Mouse (Mus musculus) limb, embryonic 13.5 days (tissue): ENCODE data around the gene Adamts13. TPM values are rescaled to one million over a fixed set of nuclear protein-coding genes. Genes with fewer than 3 reads are reported as not detected.

ENCODE experiments used
- ATAC-seq: fragments of 200-750 bp; cut with Nextera tagmentation; 2 replicates; pipeline ENCODE4 v1.8.0; 2017; ENCODE audit warnings: low read depth, moderate number of reproducible peaks, moderate TSS enrichment; ENCODE audit not compliant: low FRiP score
- H3K27ac ChIP-seq: fragments of 300-500 bp; sonication (generic); 2 replicates; pipeline ENCODE4 v1.5.1; 2015; ENCODE audit warnings: inconsistent platforms, mild to moderate bottlenecking, moderate library complexity
- H3K27me3 ChIP-seq: fragments of 300-500 bp; sonication (generic); 2 replicates; pipeline ENCODE4 v1.6.1; 2015; ENCODE audit warnings: mild to moderate bottlenecking, inconsistent platforms
- H3K36me3 ChIP-seq: fragments of 300-500 bp; sonication (generic); 2 replicates; pipeline ENCODE4 v1.6.1; 2015; ENCODE audit warnings: inconsistent platforms, mild to moderate bottlenecking, moderate library complexity
- H3K4me1 ChIP-seq: fragments of 300-500 bp; sonication (generic); 2 replicates; pipeline ENCODE4 v1.6.1; 2015; ENCODE audit warnings: inconsistent platforms
- H3K4me2 ChIP-seq: fragments of 300-500 bp; sonication (generic); replicated peaks from 2 replicates; pipeline ENCODE4 v1.6.1; 2015; ENCODE audit warnings: inconsistent platforms, mild to moderate bottlenecking, moderate library complexity
- H3K4me3 ChIP-seq: fragments of 300-500 bp; sonication (generic); 2 replicates; pipeline ENCODE4 v1.5.1; 2015; ENCODE audit warnings: moderate library complexity, mild to moderate bottlenecking, inconsistent platforms
- H3K9ac ChIP-seq: fragments of 300-500 bp; sonication (generic); 2 replicates; pipeline ENCODE4 v1.6.1; 2015; ENCODE audit warnings: mild to moderate bottlenecking, inconsistent platforms
- H3K9me3 ChIP-seq: fragments of 300-500 bp; sonication (generic); 2 replicates; pipeline ENCODE4 v1.6.1; 2016; ENCODE audit warnings: inconsistent platforms
- WGBS: fragments of 180-500 bp; shearing (Covaris S2); methylation state at CpG from one replicate; pipeline ENCODE4 v1.1.7; 2015; 5-methylcytosine and 5-hydroxymethylcytosine counted together
- polyA plus RNA-seq: library from polyadenylated mRNA; unstranded; fragments of >200 nt; fragmentation: Nextera tagmentation; extraction: Ambion mirVana; gene quantifications from 2 replicates; pipeline ENCODE4 v1.2.1, GENCODE M21; 2015

Adamts13 gene
- polyA plus RNA-seq, 1 experiment from 2014 or later, result not detected

- Histone ChIP-seq H3K4me1 (peaks cover 10% of the 10 kb centered on the region), H3K27ac (no peak overlapping the region), H3K27me3 (peaks cover 24% of the 10 kb centered on the region), H3K4me2 (no peak overlapping the region), H3K9ac (no peak overlapping the region), H3K9me3 (no peaks in the 10 kb centered on the region), H3K4me3 (no peak overlapping the region), H3K36me3 (0 out of 2 replicates have a peak, but pooled peaks cover 2% of the 10 kb centered on the region)
- WGBS, result 90% methylated on average over 3 of the region's 3 CpGs
- no peak for ATAC-seq
Measured at GRCm38 (mm10) chr2:27026332-27026731, 53.1 kb downstream of the Adamts13 start.

DNA sequence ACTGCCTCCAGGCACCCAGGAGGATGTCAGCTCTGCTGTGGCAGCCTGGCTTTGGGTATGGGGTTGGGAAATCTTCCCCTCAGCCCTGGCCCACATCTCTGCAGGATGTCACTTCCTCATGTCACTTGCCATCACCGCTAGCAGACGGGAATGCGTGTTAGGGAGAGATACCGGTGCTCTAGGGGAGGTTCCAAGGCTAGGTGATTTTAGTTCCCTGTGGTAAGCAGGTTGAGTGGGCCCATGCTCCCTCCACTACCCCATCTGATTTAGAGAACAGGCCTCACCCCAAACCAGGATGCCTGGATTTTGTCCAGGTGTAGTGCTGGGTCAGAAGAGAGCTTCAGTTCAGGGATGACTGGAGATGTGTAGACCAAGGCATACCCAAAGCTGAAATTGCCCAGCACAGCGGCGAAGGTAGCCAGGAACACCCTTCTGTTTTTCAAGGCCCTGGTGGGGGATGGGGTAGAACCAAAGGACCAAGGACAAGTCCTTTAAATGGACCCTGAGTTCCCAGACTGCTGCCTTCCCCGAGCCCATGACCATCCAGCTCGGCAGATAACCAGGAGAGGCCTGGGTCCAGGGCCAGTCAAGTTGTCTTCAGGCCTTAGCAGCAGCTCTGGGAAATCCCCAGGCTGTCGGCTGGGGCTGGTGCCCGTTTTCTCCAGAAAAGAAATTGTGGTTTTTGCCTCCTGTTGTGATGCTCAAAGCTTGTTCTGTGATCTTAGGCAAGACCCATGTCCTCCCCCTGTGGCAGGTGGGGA is 53.8 kb downstream of the Adamts13 start:
- Histone ChIP-seq H3K27ac (no peak overlapping the region), H3K36me3 (no peaks in the 10 kb centered on the region), H3K4me1 (peaks cover 10% of the 10 kb centered on the region), H3K27me3 (peaks cover 24% of the 10 kb centered on the region), H3K4me3 (no peak overlapping the region), H3K4me2 (peak overlapping the region; percentile 68), H3K9ac (no peak overlapping the region), H3K9me3 (no peaks in the 10 kb centered on the region)
- 70% methylated on average over 10 of the region's 10 CpGs for WGBS
- ATAC-seq, result no peak

GRCm38 (mm10) chr2:27027618-27028436 is 54.6 kb downstream of the Adamts13 start, which contains the start of gene Slc2a6:
TSS of gene Slc2a6 (minus strand) at chr2:27027998.
- Histone ChIP-seq H3K4me2 (peak within 1 kb of the TSS; percentile 68), H3K4me1 (peaks cover 10% of the 10 kb centered on the region), H3K9ac (peak within 1 kb of the TSS; percentile 48; the same call in 1 of the 2 replicates), H3K4me3 (peak within 1 kb of the TSS; percentile 33), H3K9me3 (no peaks in the 10 kb centered on the region), H3K27ac (no peak within 1 kb of the TSS), H3K27me3 (peaks cover 24% of the 10 kb centered on the region), H3K36me3 (no peaks in the 10 kb centered on the region)
- WGBS, result 2% methylated on average over 38 of the region's 38 CpGs
- peak; percentile 96 for ATAC-seq

- Histone ChIP-seq H3K4me3 (peak overlapping the region; percentile 33; the same call in 1 of the 2 replicates), H3K9me3 (no peaks in the 10 kb centered on the region), H3K27me3 (peaks cover 24% of the 10 kb centered on the region), H3K36me3 (no peaks in the 10 kb centered on the region), H3K4me1 (peaks cover 10% of the 10 kb centered on the region), H3K4me2 (peak overlapping the region; percentile 68), H3K27ac (no peak overlapping the region), H3K9ac (no peak overlapping the region)
- no peak for ATAC-seq
- 73% methylated on average over 4 of the region's 4 CpGs for WGBS
Measured at GRCm38 (mm10) chr2:27028437-27029015, 55.3 kb downstream of the Adamts13 start.

GRCm38 (mm10) chr2:27032361-27032760 is 59.1 kb downstream of the Adamts13 start:
- Histone ChIP-seq H3K9ac (no peak overlapping the region), H3K9me3 (no peaks in the 10 kb centered on the region), H3K36me3 (no peaks in the 10 kb centered on the region), H3K27ac (no peak overlapping the region), H3K4me3 (no peak overlapping the region), H3K4me1 (peaks cover 10% of the 10 kb centered on the region), H3K4me2 (no peak overlapping the region), H3K27me3 (peaks cover 20% of the 10 kb centered on the region)
- WGBS, result 71% methylated on average over 2 of the region's 2 CpGs
- ATAC-seq, result no peak

- 68% methylated on average over 3 of the region's 3 CpGs for WGBS
- H3K36me3 ChIP-seq, result no peaks in the 10 kb centered on the region
- no peak overlapping the region for H3K4me3 ChIP-seq
- ATAC-seq, result no peak
- no peak overlapping the region for H3K9ac ChIP-seq
- no peaks in the 10 kb centered on the region for H3K4me1 ChIP-seq
- no peak overlapping the region for H3K27ac ChIP-seq
- no peaks in the 10 kb centered on the region for H3K27me3 ChIP-seq
- H3K4me2 ChIP-seq, result no peak overlapping the region
- no peaks in the 10 kb centered on the region for H3K9me3 ChIP-seq
Measured at GRCm38 (mm10) chr2:27036003-27036402, 62.8 kb downstream of the Adamts13 start.

DNA sequence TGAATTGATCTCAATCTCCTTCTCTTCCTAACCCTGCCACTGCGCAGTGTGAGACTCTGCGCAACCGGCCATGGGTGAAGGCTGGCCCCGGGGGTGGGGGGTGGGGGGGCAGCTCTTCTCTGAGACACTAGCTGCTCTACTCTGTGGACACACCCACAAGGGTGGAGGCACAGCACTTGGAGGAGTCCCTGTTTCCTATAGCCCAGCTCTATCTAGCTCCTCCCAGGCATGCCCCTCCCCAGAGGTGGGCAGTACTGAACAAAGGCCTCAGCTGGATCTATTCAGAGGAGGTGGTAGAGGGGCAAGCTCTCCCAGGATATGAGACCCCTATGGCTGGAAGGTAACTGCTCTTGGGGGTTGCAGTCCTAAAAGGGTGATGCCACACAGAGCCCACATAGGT is 63.8 kb downstream of the Adamts13 start:
- no peaks in the 10 kb centered on the region for H3K36me3 ChIP-seq
- H3K4me1 ChIP-seq, result no peaks in the 10 kb centered on the region
- H3K4me2 ChIP-seq, result no peak overlapping the region
- no peaks in the 10 kb centered on the region for H3K9me3 ChIP-seq
- 0 out of 2 replicates have a peak, but pooled peaks have one; percentile 12 for ATAC-seq
- H3K27ac ChIP-seq, result no peak overlapping the region
- 77% methylated on average over 4 of the region's 4 CpGs for WGBS
- no peak overlapping the region for H3K4me3 ChIP-seq
- H3K27me3 ChIP-seq, result no peaks in the 10 kb centered on the region
- no peak overlapping the region for H3K9ac ChIP-seq

DNA sequence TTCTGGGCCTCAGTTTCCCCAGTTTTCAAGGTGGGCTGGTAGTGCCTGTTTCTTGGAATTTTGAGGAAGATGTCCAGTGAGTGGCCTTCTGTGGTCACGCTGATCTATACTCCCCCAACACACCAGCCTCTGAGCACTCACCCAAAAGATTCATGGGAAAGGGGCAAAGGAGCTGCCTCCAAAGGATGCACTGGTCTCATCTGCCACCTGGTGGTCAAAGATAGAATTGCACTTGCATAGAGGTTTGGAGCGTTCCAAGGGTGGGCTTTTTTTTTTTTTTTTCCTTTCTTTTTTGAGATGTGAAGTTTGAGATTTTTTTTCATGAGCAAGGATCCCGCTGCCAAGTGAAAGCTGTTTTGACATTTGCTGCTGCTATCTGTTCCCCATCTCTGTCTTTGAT is 65.4 kb downstream of the Adamts13 start:
- Histone ChIP-seq H3K4me2 (no peak overlapping the region), H3K36me3 (no peaks in the 10 kb centered on the region), H3K27ac (no peak overlapping the region), H3K4me3 (no peak overlapping the region), H3K27me3 (no peaks in the 10 kb centered on the region), H3K4me1 (no peaks in the 10 kb centered on the region), H3K9ac (0 out of 2 replicates have a peak overlapping the region, but pooled peaks have one; percentile 25), H3K9me3 (no peaks in the 10 kb centered on the region)
- ATAC-seq, result peak; percentile 20; the same call in 1 of the 2 replicates
- 2% methylated on average over 3 of the region's 3 CpGs for WGBS

GRCm38 (mm10) chr2:27039286-27039685 is 66.1 kb downstream of the Adamts13 start:
- Histone ChIP-seq H3K36me3 (no peaks in the 10 kb centered on the region), H3K27me3 (no peaks in the 10 kb centered on the region), H3K9me3 (no peaks in the 10 kb centered on the region), H3K27ac (no peak overlapping the region), H3K4me3 (no peak overlapping the region), H3K4me1 (no peaks in the 10 kb centered on the region), H3K9ac (0 out of 2 replicates have a peak overlapping the region, but pooled peaks have one; percentile 25), H3K4me2 (no peak overlapping the region)
- 6% methylated on average over 1 of the region's 1 CpGs for WGBS
- no peak for ATAC-seq

- WGBS, result 69% methylated on average over 8 of the region's 8 CpGs
- Histone ChIP-seq H3K27me3 (no peaks in the 10 kb centered on the region), H3K36me3 (no peaks in the 10 kb centered on the region), H3K9me3 (no peaks in the 10 kb centered on the region), H3K27ac (no peak overlapping the region), H3K4me3 (no peak overlapping the region), H3K9ac (peak overlapping the region; percentile 0; the same call in 1 of the 2 replicates), H3K4me2 (no peak overlapping the region), H3K4me1 (no peaks in the 10 kb centered on the region)
- no peak for ATAC-seq
Measured at GRCm38 (mm10) chr2:27042131-27042844, 69.1 kb downstream of the Adamts13 start.

DNA sequence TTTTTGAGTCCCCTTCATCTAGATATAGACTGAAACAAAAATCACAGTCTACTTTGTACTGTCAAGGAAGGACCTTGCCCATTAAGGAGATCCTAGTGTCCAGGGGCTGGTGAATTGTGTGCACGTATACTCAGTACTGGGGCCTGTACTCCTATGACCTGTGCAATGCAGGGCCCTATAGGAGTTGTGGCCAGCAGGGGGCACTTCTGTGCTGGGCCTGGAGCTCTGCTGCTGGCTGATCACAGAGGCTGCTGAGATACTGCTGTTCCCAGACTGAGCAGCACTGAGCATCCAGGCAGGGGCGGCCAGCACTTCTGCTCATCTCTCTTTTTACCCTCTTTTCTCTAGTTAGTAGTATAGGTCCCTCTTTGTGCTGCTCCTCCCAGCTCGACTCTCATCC is 70.2 kb downstream of the Adamts13 start:
- H3K9me3 ChIP-seq, result no peaks in the 10 kb centered on the region
- no peak overlapping the region for H3K4me3 ChIP-seq
- WGBS, result 14% methylated on average over 3 of the region's 3 CpGs
- no peaks in the 10 kb centered on the region for H3K4me1 ChIP-seq
- H3K36me3 ChIP-seq, result no peaks in the 10 kb centered on the region
- ATAC-seq, result peak; percentile 87
- H3K27ac ChIP-seq, result no peak overlapping the region
- H3K9ac ChIP-seq, result no peak overlapping the region
- H3K4me2 ChIP-seq, result no peak overlapping the region
- no peaks in the 10 kb centered on the region for H3K27me3 ChIP-seq
